Mouse (Mus musculus): ENCODE measurements around the gene Dync1i1. TPM values are rescaled to one million over a fixed set of nuclear protein-coding genes. Genes with fewer than 3 reads are reported as not detected.

Dync1i1 gene
- polyA plus RNA-seq, 1 experiment from 2014 or later, result 117 TPM

Other genes with a start within 250 kb of the Dync1i1 start
- gene Pdk4, start 229.3 kb upstream of the Dync1i1 start, polyA plus RNA-seq (2015; fragmentation: Nextera tagmentation; extraction: Ambion mirVana), result 2.0 and 2.4 TPM in 2 replicates